Mouse (Mus musculus): ENCODE measurements around the gene Gpr61.

GRCm38 (mm10) chr3:108145534-108146445 lies 8.9 kb downstream of the Gpr61 start, which contains the start of gene Gnai3:
- peak; percentile 95 for TF ChIP-seq POLR2A (IDR thresholded peaks at IDR 0.05; ENCODE audit: low read depth, low read length)
- TF ChIP-seq CTCF (IDR thresholded peaks at IDR 0.05; ENCODE audit: extremely low read depth, insufficient read length, insufficient replicate concordance, low read depth, low read length): 0 out of 2 replicates have a peak, but pooled peaks have one; percentile 10

Measured in small intestine, adult 2 months (tissue).